Mouse (Mus musculus): ENCODE measurements around the gene Pabpn1.
"Not testable (repeated sequence)": the region's sequence is repeated elsewhere in the genome, so short reads cannot be mapped to it uniquely, and the experiment has no call there.

Gene Pabpn1

DNA sequence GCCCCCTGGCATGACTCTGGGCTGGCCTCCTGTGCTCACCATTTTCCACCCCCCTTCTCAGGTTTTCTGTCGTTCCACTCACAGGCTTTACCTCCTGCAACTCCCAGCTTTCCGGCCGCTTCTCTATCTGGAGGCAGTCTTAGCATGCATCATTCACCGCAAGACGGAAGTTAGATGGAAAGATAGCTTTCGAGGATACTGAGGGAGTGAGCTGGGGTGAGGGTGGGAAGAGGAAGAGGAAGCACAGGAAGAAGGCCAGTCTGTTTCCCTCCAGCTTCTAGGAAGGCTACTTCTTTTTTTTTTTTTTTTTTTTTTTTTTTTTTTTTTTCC, 44.5 kb downstream of the Pabpn1 start:
- in situ Hi-C loops (cut with MboI), result no loop called here

DNA sequence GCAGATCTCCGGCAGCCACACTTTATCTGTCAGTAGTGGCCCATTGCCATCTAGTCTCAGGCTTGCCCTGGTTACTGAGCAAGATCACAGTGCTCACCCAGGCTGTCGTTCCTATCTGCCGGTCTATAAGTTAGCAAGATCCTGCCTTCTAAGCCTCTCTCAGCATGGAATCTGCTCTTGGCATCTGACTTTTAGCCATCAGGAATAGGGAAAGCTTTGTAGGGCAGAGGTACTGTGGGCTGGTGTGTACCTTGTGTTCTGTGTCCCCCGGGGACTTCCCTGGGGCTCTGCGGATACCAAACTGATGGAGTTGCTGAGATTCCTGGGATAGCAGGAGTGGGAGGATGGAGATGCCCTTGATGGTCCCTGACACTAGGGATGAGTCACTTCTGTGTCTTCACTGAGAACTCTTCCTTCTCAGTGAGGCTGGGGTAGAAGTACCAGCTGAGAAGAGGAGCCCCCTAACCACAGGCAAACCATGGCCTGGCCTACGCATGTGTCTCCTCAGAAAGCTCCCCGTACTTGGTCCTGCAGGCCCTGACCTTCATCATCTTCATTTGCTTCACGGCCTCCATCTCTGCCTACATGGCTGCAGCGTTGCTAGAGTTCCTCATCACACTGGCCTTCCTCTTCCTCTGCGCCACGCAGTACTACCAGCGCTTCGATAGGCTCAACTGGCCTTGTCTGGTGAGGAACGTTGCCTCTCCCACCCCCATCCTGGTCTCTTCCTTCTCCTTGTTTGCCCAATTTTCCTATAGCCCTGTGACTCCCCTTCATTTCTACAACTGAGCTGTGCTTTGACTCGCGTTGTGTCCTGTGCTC, 45.3 kb downstream of the Pabpn1 start:
- in situ Hi-C loops (cut with MboI), result no loop called here

DNA sequence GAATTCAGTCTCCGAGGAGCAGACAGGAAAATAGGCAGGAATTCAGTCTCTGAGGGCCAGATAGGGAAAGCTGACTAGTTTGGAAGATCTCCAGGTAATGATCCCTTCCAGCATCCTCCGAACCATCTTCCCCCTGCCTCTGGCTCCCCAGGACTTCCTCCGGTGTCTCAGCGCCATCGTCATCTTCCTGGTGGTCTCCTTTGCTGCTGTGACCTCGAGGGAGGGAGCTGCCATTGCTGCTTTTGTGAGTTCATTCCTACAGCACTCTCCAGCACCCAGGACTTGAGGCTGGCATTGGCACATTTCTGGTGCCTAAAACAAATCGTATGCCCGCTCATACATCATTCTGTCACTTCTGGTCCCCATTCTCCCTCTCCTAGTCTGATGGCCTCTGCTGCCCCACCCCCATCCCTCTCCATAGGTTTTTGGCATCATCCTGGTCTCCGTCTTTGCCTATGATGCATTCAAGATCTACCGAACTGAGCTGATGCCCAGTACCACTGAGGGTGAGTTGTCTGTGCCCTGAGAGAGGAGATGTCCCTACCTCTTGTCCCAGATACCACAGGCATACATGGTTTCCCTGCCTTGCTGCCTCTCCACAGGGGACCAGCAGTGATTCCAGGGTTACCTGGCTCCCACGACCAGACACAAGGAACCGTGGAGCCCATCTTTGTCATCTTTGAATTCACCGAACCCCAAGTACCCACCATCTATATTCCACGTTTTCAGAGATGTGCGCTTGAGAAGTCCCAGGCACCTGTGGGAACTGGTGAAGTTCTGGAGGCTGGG, 46.3 kb downstream of the Pabpn1 start:
- in situ Hi-C loops (cut with MboI), result no loop called here

DNA sequence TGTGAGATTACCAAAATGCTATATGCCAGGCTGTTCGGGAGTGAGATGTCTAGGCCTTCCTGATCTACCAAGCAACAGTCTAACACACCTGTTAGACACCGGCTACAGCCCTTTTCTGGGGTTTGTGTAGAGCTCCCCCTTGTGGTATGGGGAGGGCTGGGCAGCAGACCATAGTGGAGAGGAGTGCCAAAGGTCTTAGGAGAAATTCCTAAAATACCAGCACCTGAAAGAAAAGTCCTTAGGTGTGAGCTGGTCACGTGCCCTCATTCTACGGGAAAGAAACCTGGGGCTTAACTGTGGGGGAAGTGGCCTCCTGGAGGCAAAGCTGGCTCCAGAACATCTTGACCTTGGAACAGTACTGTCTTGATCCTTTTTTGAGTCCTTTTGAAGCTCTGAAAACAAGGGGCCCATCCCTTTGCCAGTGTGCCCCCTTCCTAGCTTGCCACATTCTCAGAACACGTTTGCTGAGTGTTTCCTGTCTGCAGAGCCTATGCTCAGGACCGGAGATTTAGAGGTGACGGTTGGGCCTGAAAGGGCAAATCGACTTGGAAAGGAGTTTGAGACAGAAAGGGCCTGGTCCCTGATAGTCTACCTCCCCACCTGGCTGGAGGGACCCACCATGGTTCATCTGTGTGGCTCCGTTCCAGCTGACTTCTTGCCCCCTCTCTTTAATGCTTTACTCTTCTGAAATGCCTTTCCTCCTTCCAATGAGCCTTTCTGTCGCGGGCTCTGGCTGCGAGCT, 47.3 kb downstream of the Pabpn1 start:
- in situ Hi-C loops (cut with MboI), result no loop called here

DNA sequence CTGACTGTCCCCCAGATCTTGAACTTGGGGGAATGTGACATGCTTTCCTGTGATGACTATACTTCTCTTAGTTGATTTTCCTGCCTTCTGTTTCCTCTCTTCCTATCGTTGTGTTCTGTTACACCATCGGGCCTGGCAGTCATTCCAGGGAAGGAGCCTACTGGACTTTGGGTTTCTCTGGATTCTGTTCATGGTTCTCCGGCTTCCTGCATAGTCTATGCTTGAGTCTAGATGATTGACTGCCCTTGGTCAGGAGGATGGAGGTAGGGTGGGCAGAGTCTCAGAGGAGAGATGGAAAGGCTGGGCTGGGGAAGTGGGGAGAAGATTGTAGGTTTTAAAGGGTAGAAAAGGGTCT, 47.9 kb downstream of the Pabpn1 start:
- in situ Hi-C loops (cut with MboI), result no loop called here

DNA sequence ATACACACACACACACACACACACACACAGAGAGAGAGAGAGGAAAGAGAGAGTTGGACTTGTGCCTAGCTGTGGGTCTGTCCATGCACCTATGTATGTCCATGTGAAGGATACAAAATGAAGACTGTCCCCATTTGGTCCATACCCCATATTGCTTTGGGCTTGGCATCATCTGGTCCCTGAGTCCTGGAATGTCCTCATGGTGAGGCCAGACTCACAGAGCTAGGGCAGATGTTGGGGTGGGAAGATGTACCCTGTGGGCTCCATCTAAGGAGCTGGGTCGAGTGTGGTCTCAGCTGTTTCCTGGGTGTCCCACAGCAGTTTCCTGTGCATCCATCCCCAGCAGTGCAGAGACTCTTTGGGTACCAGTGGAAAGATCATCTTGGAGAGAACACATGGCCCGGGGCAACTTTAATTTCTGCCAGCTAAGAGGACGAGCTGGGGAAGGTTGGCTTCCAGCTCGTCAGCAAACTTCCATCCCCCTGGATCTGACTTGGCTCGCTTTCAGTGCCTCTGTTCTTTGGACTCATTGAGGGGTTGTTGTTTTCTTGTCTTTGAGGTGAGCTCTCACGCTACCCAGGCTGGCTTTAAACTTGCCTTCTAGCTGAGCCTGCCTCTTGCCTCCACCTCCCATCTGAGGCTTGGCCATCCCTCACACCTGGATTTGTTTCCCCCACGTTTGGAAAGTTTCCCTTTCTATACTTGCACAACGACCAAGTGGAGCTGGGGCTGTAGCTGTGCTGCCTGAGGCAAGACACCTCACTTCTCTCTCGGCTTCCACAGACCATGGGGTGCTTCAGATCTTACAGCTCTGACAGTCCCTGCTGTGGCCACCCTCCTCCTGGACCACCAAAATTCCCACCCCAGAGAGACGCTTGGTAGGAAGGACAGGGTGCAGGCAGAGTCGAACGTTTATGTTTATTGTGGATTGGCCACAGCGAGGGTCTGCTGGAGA, 49.0 kb downstream of the Pabpn1 start:
- in situ Hi-C loops (cut with MboI), result no loop called here

DNA sequence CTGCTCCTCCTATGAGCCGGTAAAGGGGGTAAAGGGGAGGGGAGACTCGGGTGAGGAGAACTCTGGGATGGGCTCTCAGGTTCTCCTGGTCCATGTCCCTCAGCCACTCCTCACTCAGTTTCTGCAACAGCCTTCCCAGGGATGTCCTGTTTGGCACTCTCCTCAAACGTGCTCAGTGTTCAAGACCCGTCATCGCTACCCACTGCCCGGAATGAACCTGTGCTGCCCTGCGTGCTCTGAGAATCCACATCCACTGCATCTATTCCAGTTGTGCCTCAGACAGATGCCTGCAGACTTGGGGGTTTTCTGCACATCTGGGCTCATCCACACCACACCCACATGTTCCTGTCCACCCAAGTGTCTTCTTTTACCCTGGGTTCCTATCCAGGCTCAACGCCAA, 50.2 kb downstream of the Pabpn1 start:
- in situ Hi-C loops (cut with MboI), result no loop called here

DNA sequence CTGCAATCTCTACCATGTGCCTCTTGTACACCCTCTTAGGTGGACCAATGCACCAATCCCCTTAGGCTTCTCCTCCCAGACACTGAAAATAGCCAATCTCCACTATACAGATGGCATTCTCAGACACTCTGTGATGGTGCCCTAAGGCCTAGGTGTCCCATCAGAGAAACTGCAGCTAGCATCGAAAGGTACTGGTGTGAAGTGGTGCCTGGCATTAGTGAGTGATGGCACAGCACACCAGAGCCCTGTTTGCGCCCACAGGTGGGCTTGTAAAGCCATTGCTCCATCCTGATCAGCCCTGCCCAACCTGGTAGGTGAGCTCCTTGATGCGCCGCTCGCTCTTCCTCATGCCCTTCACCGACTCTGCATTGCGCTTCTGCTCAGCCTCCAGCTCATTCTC, 51.7 kb downstream of the Pabpn1 start:
- in situ Hi-C loops (cut with MboI), result no loop called here

DNA sequence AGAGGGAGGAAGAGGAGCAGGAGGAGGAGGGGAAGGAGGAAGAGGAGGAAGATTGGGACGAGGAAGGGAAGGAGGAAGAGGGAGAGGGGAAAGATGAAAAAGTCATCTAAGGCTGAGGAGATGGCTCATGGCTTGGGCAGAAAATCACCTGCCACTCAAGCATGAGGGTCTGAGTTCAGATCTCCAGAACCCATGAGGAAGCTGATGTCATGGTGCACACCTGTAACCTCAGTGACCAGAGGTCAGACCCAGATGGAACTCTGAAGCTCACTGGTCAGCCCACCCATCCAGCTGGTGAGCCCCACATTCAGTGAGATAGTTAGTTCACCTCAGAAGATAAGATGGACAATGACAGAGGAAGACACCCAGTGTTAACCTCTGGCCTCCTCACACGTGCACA, 52.6 kb downstream of the Pabpn1 start:
- in situ Hi-C loops (cut with MboI), result no loop called here

DNA sequence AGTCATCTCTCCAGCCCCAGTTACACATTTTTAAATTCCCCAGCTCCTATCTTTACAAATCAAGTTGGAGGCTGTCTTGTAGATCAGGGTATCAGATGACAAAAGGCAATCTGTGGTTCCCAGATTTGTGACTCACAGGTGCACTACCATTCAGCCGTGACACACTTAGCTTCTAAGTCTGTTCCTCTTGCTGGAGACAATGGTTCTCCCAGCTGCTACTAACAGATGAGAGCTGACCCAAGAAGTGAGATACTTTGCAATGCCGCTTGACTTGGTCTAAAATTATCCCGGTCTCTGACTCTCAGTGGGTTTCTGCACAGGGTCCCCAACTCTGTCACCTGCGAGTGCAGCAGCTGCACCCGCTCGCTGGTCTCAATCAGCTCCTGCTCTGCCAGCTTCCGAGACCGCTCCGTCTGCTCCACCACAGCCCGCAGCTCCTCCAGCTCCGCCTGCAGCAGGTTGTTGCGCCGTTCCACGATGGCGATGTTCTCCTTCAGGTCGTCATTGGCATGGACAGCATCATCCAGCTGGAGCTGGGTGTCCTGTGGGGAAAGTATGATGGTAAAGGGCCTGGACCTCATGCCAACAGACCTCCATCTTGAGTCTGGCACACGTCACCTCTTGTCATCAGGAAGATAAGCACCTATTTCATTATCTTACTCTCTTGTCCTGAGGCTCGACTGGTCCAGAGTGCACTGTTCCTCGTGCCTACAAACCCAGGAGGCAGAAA, 53.8 kb downstream of the Pabpn1 start:
- in situ Hi-C loops (cut with MboI), result no loop called here

DNA sequence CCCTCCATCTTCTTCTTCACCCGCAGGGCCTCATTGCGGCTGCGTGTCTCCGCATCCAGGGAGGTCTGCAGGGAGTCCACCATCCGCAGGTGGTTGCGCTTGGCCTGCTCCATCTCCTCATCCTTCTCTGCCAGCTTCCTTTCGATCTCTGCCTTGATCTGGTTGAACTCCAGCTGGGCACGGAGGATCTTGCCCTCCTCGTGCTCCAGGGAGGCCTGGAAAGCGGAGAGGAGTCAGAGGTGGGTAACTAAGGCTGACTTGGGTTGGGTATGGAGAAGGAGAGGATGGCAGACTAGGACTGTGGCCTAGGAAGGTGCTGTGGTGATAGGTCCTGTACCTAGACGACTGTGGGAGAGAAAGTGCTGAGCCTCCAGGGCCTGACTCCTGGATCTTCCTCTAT, 54.7 kb downstream of the Pabpn1 start:
- in situ Hi-C loops (cut with MboI), result not testable (repeated sequence)

Measured in mature B cell (primary cell).